Mouse (Mus musculus) monocyte, adult 5-6 weeks (primary cell): ENCODE data around the gene Crip1. TPM values are rescaled to one million over a fixed set of nuclear protein-coding genes. Genes with fewer than 3 reads are reported as not detected.

Experiments
- ATAC-seq: fragments of 153-309, 156-312 bp; replicated peaks from 2 replicates; pipeline ENCODE4 v1.8.0; 2017; ENCODE audit warnings: mild to moderate bottlenecking; ENCODE audit not compliant: low TSS enrichment, insufficient number of reproducible peaks, severe bottlenecking, poor library complexity, low FRiP score
- total RNA-seq: library from RNA; stranded (forward); fragments of 200-1000, 200-491, 200-594 nt; gene quantifications from 3 replicates; pipeline ENCODE4 v1.2.3, GENCODE M21; 2017

Gene Crip1
- total RNA-seq, 1 experiment from 2014 or later: 1,104 TPM

GRCm38 (mm10) chr12:113119516-113120410, 26.4 kb upstream of the Crip1 start:
- ATAC-seq: peak; percentile 78

GRCm38 (mm10) chr12:113124726-113125125, 21.4 kb upstream of the Crip1 start:
- ATAC-seq: no peak

- no peak for ATAC-seq
Observed at GRCm38 (mm10) chr12:113130732-113131131, 15.4 kb upstream of the Crip1 start.

- ATAC-seq: no peak
Observed at GRCm38 (mm10) chr12:113131601-113132000, 14.5 kb upstream of the Crip1 start.

GRCm38 (mm10) chr12:113132567-113132966, 13.5 kb upstream of the Crip1 start:
- no peak for ATAC-seq

- ATAC-seq: no peak
Observed at GRCm38 (mm10) chr12:113133260-113133659, 12.9 kb upstream of the Crip1 start.

GRCm38 (mm10) chr12:113133861-113134403, 12.2 kb upstream of the Crip1 start:
- no peak for ATAC-seq

GRCm38 (mm10) chr12:113134502-113134901, 11.6 kb upstream of the Crip1 start:
- ATAC-seq: no peak

- no peak for ATAC-seq
Observed at GRCm38 (mm10) chr12:113135401-113135800, 10.7 kb upstream of the Crip1 start.

- no peak for ATAC-seq
Observed at GRCm38 (mm10) chr12:113136492-113137020, 9.6 kb upstream of the Crip1 start.

GRCm38 (mm10) chr12:113137260-113138213, 8.6 kb upstream of the Crip1 start:
- no peak for ATAC-seq

GRCm38 (mm10) chr12:113138291-113138690, 7.8 kb upstream of the Crip1 start:
- no peak for ATAC-seq

GRCm38 (mm10) chr12:113138901-113139864, 6.9 kb upstream of the Crip1 start:
- no peak for ATAC-seq

GRCm38 (mm10) chr12:113139908-113140615, 6.1 kb upstream of the Crip1 start, which contains the start of gene Crip2:
Gene Crip2 (plus strand): TSS chr12:113140236.
- peak; percentile 33; the same call in 1 of the 2 replicates for ATAC-seq

GRCm38 (mm10) chr12:113140616-113141411, 5.3 kb upstream of the Crip1 start:
- ATAC-seq: no peak

- no peak for ATAC-seq
Observed at GRCm38 (mm10) chr12:113141531-113141973, 4.6 kb upstream of the Crip1 start.
